Mouse (Mus musculus) neural tube, embryonic 15.5 days (tissue): Measurements from ENCODE around the gene Map1a. TPM values are rescaled to one million over a fixed set of nuclear protein-coding genes. Genes with fewer than 3 reads are reported as not detected.

ENCODE experiments used
- ATAC-seq: fragments of 200-750 bp; cut with Nextera tagmentation; 2 replicates; pipeline ENCODE4 v1.8.0; 2017; ENCODE audit warnings: mild to moderate bottlenecking, moderate TSS enrichment, moderate library complexity; ENCODE audit not compliant: low FRiP score
- H3K27ac ChIP-seq: fragments of 300-500 bp; sonication (generic); replicated peaks from 2 replicates; pipeline ENCODE4 v1.5.1; 2015; ENCODE audit warnings: mild to moderate bottlenecking, inconsistent platforms
- H3K27me3 ChIP-seq: fragments of 300-500 bp; sonication (generic); replicated peaks from 2 replicates; pipeline ENCODE4 v1.6.1; 2015; ENCODE audit warnings: inconsistent platforms
- H3K36me3 ChIP-seq: fragments of 300-500 bp; sonication (generic); 2 replicates; pipeline ENCODE4 v1.6.1; 2015; ENCODE audit warnings: inconsistent platforms
- H3K4me1 ChIP-seq: fragments of 300-500 bp; sonication (generic); 2 replicates; pipeline ENCODE4 v1.6.1; 2015; ENCODE audit warnings: inconsistent platforms
- H3K4me2 ChIP-seq: fragments of 300-500 bp; sonication (generic); 2 replicates; pipeline ENCODE4 v1.6.1; 2015; ENCODE audit warnings: inconsistent platforms, mild to moderate bottlenecking, moderate library complexity
- H3K4me3 ChIP-seq: fragments of 300-500 bp; sonication (generic); replicated peaks from 2 replicates; pipeline ENCODE4 v1.5.1; 2015; ENCODE audit warnings: mild to moderate bottlenecking, inconsistent platforms
- H3K9ac ChIP-seq: fragments of 300-500 bp; sonication (generic); replicated peaks from 2 replicates; pipeline ENCODE4 v1.6.1; 2015; ENCODE audit warnings: mild to moderate bottlenecking, inconsistent platforms
- H3K9me3 ChIP-seq: fragments of 300-500 bp; sonication (generic); replicated peaks from 2 replicates; pipeline ENCODE4 v1.6.1; 2016; ENCODE audit warnings: inconsistent platforms
- WGBS: fragments of 180-500 bp; shearing (Covaris S2); methylation state at CpG from one replicate; pipeline ENCODE4 v1.1.7; 2015; ENCODE audit warnings: mixed read lengths; 5-methylcytosine and 5-hydroxymethylcytosine counted together
- polyA plus RNA-seq: library from polyadenylated mRNA; unstranded; fragments of >200 nt; fragmentation: Nextera tagmentation; extraction: Ambion mirVana; gene quantifications from 2 replicates; pipeline ENCODE4 v1.2.1, GENCODE M21; 2015

The Map1a gene
- polyA plus RNA-seq, 1 experiment from 2014 or later = 38.6 TPM

DNA sequence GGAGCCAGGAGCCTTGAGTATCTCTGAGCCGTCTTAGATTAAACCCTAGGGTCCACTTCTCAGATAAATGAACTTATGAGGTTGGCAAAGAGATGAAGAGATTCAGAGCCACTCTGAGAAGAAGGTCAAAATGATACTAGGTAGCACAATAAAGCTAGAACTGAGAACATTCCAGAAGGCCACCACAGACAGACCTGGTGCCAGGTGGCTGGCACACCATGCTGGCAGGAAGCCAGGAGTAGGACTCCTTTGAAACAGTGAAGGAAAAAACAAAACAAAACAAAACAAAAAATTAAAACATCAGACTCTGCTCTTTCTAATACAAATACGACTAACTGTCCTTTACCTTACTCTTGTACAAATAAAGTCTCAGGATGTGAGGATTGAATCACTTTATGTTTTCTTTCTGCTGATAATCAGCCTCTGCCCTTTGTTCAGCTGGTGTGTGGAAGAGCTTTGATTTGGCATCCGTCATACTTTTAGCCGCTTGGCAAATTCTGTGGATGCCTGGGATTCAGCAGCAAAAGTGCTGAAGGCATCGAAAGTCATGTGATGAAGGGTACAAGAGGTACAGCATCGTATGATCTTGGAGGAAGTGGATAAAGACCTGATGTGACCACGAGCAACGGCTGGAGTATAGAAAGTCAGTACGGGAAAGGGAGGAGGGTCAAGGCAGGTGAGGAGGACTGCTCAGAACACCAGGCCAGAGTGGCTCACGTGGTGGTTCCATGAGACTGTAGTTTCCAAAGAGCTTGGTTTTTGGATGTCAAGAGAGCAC lies 34.5 kb downstream of the Map1a start:
- ATAC-seq = no peak

DNA sequence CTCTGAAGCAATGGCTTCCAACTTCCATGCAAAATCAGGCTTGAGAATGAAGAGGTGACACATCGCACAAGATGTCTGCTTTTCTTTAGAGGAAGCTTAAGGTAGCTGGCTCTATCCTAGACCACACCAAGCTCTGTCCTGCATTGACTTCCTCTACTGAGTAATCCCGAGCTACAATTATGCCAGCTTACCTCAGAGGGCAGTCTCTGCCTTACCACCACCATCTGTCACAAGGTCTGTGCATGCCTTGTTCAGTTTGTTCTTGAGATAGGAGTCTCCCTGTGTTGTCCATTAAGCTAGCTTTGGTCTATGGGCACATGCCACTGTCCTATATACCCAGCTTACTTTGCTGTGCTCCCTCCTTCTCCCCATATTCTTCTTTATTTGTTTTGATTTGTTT lies 40.1 kb downstream of the Map1a start:
- Histone ChIP-seq H3K4me1 (no peaks in the 10 kb centered on the region), H3K36me3 (peaks cover 57% of the 10 kb centered on the region), H3K9me3 (no peaks in the 10 kb centered on the region), H3K27ac (no peak overlapping the region), H3K27me3 (no peaks in the 10 kb centered on the region), H3K4me2 (no peak overlapping the region), H3K4me3 (no peak overlapping the region), H3K9ac (no peak overlapping the region)
- 92% methylated on average over 2 of the region's 2 CpGs for WGBS
- ATAC-seq = no peak

More for the DNA sequence above, 34.5 kb downstream of the Map1a start:
- Histone ChIP-seq H3K9ac (no peak overlapping the region), H3K4me1 (no peaks in the 10 kb centered on the region), H3K4me3 (no peak overlapping the region), H3K27ac (no peak overlapping the region), H3K36me3 (peaks cover 39% of the 10 kb centered on the region), H3K27me3 (no peaks in the 10 kb centered on the region), H3K4me2 (no peak overlapping the region), H3K9me3 (no peaks in the 10 kb centered on the region)
- 88% methylated on average over 10 of the region's 10 CpGs for WGBS

DNA sequence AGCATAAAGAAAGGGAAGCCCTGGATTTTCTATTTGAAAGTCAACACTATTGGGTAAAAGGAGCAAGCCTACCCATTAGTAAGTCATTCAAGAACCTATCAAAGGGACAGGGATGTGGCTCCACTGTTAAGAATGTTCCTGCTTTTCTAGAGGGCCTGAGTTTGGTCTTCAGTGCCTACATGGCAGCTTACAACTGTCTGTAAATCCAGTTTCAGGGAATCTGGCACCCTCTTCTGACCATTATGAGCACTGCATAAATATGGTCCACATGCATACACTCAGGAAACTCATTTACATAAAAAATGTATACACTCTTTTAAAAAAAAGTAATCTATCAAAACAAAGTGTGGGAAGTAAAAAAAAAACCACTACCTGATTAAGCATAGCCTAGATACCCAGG lies 49.7 kb downstream of the Map1a start:
- Histone ChIP-seq H3K27ac (no peak overlapping the region), H3K9ac (no peak overlapping the region), H3K36me3 (peaks cover 53% of the 10 kb centered on the region), H3K9me3 (no peaks in the 10 kb centered on the region), H3K4me3 (no peak overlapping the region), H3K27me3 (no peaks in the 10 kb centered on the region), H3K4me2 (no peak overlapping the region), H3K4me1 (no peaks in the 10 kb centered on the region)
- no peak for ATAC-seq

DNA sequence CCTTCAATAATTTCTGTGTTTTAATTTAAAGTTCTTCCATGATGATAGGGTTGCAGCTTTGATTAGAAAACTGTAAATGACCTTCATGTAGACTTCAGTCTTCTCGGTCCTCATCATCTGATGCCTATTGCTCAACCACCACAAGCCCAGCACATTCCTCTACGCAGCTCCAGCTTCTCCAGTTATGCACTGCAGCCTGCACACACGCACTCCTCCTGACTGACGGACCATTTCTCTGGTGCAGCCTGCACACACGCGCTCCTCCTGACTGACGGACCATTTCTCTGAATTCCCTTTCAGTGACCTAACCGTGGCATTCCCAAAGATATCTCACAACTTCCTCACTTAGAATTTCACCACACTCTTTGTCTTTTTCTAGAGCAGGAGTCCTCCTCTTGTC lies 63.8 kb downstream of the Map1a start:
- H3K4me3 ChIP-seq = no peak overlapping the region
- H3K4me2 ChIP-seq = no peak overlapping the region
- no peak overlapping the region for H3K27ac ChIP-seq
- peaks cover 23% of the 10 kb centered on the region for H3K4me1 ChIP-seq
- H3K36me3 ChIP-seq = peaks cover 13% of the 10 kb centered on the region
- 81% methylated on average over 8 of the region's 8 CpGs for WGBS
- no peak overlapping the region for H3K9ac ChIP-seq
- peaks cover 11% of the 10 kb centered on the region; the same call in 1 of the 2 replicates for H3K27me3 ChIP-seq
- H3K9me3 ChIP-seq = no peaks in the 10 kb centered on the region
- no peak for ATAC-seq

DNA sequence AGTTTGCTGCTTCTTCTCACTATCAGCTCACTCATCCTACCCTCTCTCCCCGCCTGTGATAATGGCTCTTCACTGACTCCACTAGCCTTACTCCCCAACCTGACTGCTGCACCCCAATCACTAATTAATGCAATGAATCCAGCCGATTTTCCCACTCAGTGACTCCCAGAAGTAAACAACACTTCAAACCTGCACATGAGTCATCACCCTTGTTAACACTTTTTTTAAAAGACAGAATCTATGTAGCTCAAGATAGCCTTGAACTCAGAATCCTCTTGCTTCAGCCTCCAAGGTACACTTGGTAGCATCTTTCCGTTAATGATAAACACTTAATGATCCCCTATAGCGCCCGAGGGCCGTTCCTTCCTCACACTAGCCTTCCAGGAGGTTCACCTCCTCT lies 65.0 kb downstream of the Map1a start:
- peak overlapping the region; percentile 80 for H3K9ac ChIP-seq
- ATAC-seq = no peak
- H3K27me3 ChIP-seq = peaks cover 13% of the 10 kb centered on the region; the same call in 1 of the 2 replicates
- H3K4me1 ChIP-seq = peaks cover 31% of the 10 kb centered on the region
- H3K9me3 ChIP-seq = no peaks in the 10 kb centered on the region
- H3K4me3 ChIP-seq = peak overlapping the region; percentile 69
- peaks cover 7% of the 10 kb centered on the region; the same call in 1 of the 2 replicates for H3K36me3 ChIP-seq
- WGBS = 4% methylated on average over 6 of the region's 6 CpGs
- H3K27ac ChIP-seq = peak overlapping the region; percentile 93
- peak overlapping the region; percentile 75 for H3K4me2 ChIP-seq

DNA sequence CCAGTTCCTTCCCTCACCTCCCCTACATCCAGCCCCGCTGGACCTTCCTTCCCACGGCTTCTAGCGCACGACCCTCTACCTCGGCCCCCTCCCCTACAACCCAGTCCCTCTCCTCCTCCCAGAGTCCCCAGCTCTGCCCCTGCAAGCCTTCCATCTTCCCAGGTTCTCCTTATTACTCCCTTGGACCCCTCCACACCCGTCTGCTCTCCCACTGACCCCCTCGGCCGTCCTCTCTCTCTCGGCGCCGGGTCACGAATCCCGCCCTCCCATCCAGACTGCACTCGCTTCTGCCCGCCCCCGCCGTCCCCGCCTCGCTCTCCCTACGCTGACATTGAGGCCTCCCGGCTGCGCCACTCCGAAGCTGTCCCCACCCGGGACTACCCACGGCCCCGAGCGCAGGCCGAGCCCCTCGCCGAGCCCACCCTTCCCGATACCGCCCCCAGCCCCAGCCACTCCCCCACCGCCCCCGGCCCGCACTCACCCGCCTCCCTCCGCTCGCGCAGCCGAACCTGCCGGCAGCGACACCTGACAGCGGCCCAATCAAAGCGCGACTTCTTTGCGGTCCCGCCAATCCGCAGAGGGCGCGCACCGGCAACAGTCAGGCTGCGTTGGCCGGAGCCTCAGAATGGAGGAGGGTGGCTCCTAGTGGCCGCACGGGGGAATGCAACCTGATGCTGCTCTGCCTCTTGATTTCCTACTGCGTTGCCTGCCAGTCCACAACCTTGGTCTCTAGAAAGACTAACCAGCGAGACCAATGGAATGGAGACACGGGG lies 65.6 kb downstream of the Map1a start, which contains the start of gene Ppip5k1:
Gene Ppip5k1, minus strand, starts transcription at position 577 of the 773 bp plus-strand sequence.
- WGBS = 1% methylated on average over 55 of the region's 58 CpGs
- peaks cover 36% of the 10 kb centered on the region for H3K4me1 ChIP-seq
- no peaks in the 10 kb centered on the region for H3K9me3 ChIP-seq
- H3K36me3 ChIP-seq = peaks cover 2% of the 10 kb centered on the region; the same call in 1 of the 2 replicates
- ATAC-seq = peak; percentile 92
- H3K4me2 ChIP-seq = peak within 1 kb of the TSS; percentile 75
- H3K27me3 ChIP-seq = peaks cover 18% of the 10 kb centered on the region; the same call in 1 of the 2 replicates
- H3K27ac ChIP-seq = peak within 1 kb of the TSS; percentile 93
- H3K9ac ChIP-seq = peak within 1 kb of the TSS; percentile 80
- H3K4me3 ChIP-seq = peak within 1 kb of the TSS; percentile 69

DNA sequence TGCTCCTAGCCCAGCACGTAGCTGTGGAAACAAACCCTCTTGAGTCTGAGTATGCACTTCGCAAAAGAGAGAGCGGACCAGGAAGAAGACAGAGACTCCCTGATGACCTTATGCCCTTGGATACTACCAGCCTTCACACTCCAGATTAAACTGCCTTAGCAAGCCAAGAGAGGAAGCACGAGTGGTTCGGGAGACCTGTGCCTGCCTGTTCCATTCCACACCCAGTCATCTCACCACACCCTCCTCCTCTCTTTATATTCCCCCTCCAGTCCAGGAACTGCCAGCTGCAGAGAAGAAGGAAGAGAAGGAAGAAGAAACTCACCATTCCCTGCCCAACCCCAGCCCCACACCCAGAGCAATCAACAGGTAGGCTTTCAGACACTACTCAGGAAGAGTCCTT lies 68.1 kb downstream of the Map1a start, which contains the start of gene Ckmt1:
Gene Ckmt1, plus strand, starts transcription at position 221 of the 400 bp plus-strand sequence.
- Histone ChIP-seq H3K9me3 (no peaks in the 10 kb centered on the region), H3K9ac (peak within 1 kb of the TSS; percentile 54), H3K4me3 (peak within 1 kb of the TSS; percentile 49), H3K4me1 (peaks cover 36% of the 10 kb centered on the region), H3K27ac (peak within 1 kb of the TSS; percentile 84), H3K4me2 (peak within 1 kb of the TSS; percentile 56), H3K36me3 (no peaks in the 10 kb centered on the region), H3K27me3 (peaks cover 18% of the 10 kb centered on the region; the same call in 1 of the 2 replicates)
- ATAC-seq = no peak
- WGBS = 72% methylated on average over 5 of the region's 5 CpGs

DNA sequence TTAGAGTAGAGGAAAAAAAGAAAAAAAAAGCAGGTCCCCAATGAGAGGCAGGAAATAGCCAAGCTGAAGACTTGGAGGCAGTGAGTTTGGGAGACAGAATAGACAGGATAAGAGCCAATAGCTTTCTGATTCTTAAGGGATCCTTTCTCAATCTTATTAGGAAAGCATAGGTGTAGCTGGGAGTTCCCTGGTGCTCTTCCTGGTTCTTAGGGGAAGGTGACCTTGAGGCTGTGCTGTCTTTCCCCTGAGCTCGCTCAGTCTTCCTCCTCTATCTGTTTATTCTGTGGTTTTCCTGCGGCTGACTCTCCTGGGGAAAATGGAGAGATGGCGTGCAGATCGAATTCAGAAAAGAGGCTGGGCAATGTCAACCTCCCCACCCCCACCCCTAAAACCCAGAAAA lies 68.6 kb downstream of the Map1a start:
- H3K4me1 ChIP-seq = peaks cover 36% of the 10 kb centered on the region
- ATAC-seq = no peak
- peak overlapping the region; percentile 56 for H3K4me2 ChIP-seq
- H3K9me3 ChIP-seq = no peaks in the 10 kb centered on the region
- H3K27me3 ChIP-seq = peaks cover 18% of the 10 kb centered on the region; the same call in 1 of the 2 replicates
- no peaks in the 10 kb centered on the region for H3K36me3 ChIP-seq
- H3K27ac ChIP-seq = peak overlapping the region; percentile 84
- H3K9ac ChIP-seq = peak overlapping the region; percentile 54
- H3K4me3 ChIP-seq = peak overlapping the region; percentile 49
- WGBS = 2% methylated on average over 4 of the region's 4 CpGs

DNA sequence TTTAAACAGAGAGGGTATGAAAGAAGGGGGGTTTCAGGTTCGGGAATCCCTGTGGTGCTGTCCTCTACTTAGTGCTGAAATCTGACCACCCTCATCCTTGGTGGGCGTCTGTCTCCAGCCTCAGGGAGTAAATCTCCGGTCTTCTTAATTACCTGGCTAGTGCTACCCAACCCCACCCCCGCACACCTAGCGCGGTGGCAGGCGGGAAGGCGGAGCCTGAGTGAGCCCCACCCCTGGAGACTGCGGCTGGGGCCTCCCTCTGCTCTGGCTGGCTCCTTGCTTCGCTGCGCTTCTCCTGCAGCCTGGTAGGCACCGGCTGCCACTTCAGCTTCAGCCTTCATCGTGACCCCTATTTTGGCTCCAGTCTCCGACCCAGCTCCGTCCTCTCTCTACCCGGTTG lies 69.0 kb downstream of the Map1a start:
- peaks cover 2% of the 10 kb centered on the region; the same call in 1 of the 2 replicates for H3K36me3 ChIP-seq
- H3K4me2 ChIP-seq = peak overlapping the region; percentile 56
- peak; percentile 86 for ATAC-seq
- H3K27ac ChIP-seq = peak overlapping the region; percentile 84
- no peaks in the 10 kb centered on the region for H3K9me3 ChIP-seq
- peak overlapping the region; percentile 54 for H3K9ac ChIP-seq
- H3K27me3 ChIP-seq = peaks cover 18% of the 10 kb centered on the region; the same call in 1 of the 2 replicates
- peak overlapping the region; percentile 49 for H3K4me3 ChIP-seq
- 0% methylated on average over 16 of the region's 16 CpGs for WGBS
- peaks cover 36% of the 10 kb centered on the region for H3K4me1 ChIP-seq

DNA sequence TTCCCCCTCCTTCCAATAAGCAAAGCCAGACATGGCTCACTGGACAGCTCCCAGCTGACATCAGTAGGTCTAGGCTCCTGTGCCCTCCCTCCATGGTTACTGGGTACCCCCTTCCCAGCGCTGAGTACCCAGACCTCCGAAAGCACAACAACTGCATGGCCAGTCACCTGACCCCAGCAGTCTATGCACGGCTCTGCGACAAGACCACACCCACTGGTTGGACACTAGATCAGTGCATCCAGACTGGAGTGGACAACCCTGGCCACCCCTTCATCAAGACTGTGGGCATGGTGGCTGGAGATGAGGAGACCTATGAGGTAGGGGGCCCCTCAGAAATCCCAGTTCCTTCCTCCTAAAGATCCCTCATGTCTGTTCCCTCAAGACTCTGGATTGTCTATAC lies 70.1 kb downstream of the Map1a start:
- 50% methylated on average over 4 of the region's 4 CpGs for WGBS

More for the DNA sequence above, 70.1 kb downstream of the Map1a start:
- Histone ChIP-seq H3K27me3 (peaks cover 18% of the 10 kb centered on the region; the same call in 1 of the 2 replicates), H3K27ac (no peak overlapping the region), H3K36me3 (peaks cover 7% of the 10 kb centered on the region), H3K4me1 (peaks cover 31% of the 10 kb centered on the region), H3K4me3 (peak overlapping the region; percentile 49), H3K4me2 (peak overlapping the region; percentile 56), H3K9me3 (no peaks in the 10 kb centered on the region), H3K9ac (0 out of 2 replicates have a peak overlapping the region, but pooled peaks have one; percentile 54)
- ATAC-seq = no peak
